Mouse (Mus musculus) gastrocnemius, adult 2 months (tissue): ENCODE data around the gene Itgb4. TPM values are rescaled to one million over a fixed set of nuclear protein-coding genes. Genes with fewer than 3 reads are reported as not detected.
A peak's percentile ranks its signal among the peaks of the same experiment; 100 is the strongest.
"Not testable (repeated sequence)": the region's sequence is repeated elsewhere in the genome, so short reads cannot be mapped to it uniquely, and the experiment has no call there.

Source experiments
- DNase-seq: peaks from one replicate; pipeline ENCODE4 v3.0.0; 2022
- H3K27ac ChIP-seq: fragments of 200-600 bp; 2 replicates; pipeline ENCODE4 v1.8.1; 2022; ENCODE audit warnings: mild to moderate bottlenecking
- H3K4me3 ChIP-seq: fragments of 200-600 bp; 2 replicates; pipeline ENCODE4 v1.8.1; 2022; ENCODE audit warnings: mild to moderate bottlenecking, moderate library complexity
- CTCF ChIP-seq: fragments of 200-600 bp; IDR thresholded peaks from 2 replicates; pipeline ENCODE4 v1.8.1; 2022; ENCODE audit warnings: antibody characterized with exemption, mild to moderate bottlenecking, moderate library complexity
- intact Hi-C: fragments of 180-260 bp; cut with DNase I; formaldehyde crosslinking; loops from one replicate; pipeline ENCODE4 v1.15.1; 2025
- total RNA-seq, 2 experiments: library from RNA; stranded (reverse); gene quantifications; 2 replicates each; pipeline ENCODE4 v1.2.3; 2021

The Itgb4 gene
- total RNA-seq, 2 experiments from 2014 or later: 4.2 to 4.5 TPM

DNA sequence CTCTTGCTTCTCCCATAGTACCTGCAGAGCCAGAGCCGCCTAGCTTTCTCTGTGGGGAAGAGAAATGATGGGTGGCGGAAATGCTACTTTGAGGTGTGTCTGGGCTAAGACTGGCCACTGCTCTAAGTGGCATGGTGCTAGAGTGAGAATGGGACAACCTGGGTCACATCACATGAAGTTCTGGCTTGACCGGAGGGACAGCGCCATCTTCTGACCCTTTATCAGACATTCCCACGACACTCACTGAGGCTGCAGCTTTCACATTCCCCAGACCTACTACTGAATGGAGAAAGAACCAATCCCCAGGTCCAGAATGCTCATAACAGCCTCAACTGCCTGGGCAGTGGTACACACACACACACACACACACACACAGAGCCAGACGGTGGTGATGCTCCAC, 43.6 kb downstream of the Itgb4 start:
- Histone ChIP-seq H3K4me3 (no peak overlapping the region), H3K27ac (no peak overlapping the region)
- DNase-seq: no peak
- TF ChIP-seq CTCF: peak; percentile 65
- intact Hi-C loops: no loop called here

DNA sequence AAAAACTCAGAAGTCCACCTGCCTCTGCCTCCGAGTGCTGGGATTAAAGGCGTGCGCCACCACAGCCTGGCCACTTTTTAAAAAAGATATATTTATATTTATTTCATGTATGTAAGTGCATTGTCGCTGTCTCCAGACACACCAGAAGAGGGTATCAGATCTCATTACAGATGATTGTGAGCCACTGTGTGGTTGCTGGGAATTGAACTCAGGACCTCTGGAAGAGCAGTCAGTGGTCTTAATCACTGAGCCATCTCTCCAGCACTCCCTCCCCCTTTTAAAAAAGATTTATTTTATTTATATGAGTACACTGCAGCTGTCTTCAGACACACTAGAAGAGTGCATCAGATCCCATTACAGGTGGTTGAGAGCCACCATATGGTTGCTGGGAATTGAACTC, 44.4 kb downstream of the Itgb4 start:
- not testable (repeated sequence) for DNase-seq

GRCm38 (mm10) chr11:116019360-116019791, 44.9 kb downstream of the Itgb4 start:
- no peak for TF ChIP-seq CTCF
- no peak for DNase-seq
- Histone ChIP-seq H3K27ac (no peak overlapping the region), H3K4me3 (no peak overlapping the region)
- intact Hi-C loops: no loop called here

More for the DNA sequence above, 44.4 kb downstream of the Itgb4 start:
- H3K4me3 ChIP-seq, intact Hi-C loops, H3K27ac ChIP-seq: not testable (repeated sequence)

DNA sequence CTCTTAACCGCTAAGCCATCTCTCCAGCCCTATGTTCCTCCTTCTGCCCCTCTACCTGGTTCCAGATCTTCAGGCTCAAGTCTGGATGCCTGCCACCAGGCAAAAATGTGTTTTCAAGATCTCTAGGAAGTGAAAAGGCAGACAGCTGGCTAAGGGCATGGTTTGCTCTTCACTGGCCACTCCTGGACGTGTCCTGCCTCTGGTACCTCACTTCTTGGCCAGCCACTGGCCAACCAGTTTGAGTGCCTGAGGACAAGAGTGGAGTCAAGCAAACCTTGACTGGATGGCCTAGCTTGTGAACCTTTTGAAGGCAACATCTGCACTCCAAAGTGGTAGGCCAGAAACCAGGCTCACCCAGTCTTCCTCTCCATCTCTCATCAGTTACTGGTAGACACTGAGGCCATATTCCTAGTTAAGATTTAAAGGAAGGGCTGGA, 45.5 kb downstream of the Itgb4 start:
- Histone ChIP-seq H3K4me3 (no peak overlapping the region), H3K27ac (no peak overlapping the region)
- TF ChIP-seq CTCF: no peak
- intact Hi-C loops: loop anchor here (2.0 kb wide), 1 partner anchor 85 kb away; no protein-coding TSS in a partner anchor
- DNase-seq: no peak

GRCm38 (mm10) chr11:116020519-116020922, 46.0 kb downstream of the Itgb4 start:
- peak; percentile 22; the same call in 1 of the 2 replicates for TF ChIP-seq CTCF
- intact Hi-C loops: loop anchor here (2.0 kb wide), 1 partner anchor 86 kb away; no protein-coding TSS in a partner anchor
- DNase-seq: no peak

DNA sequence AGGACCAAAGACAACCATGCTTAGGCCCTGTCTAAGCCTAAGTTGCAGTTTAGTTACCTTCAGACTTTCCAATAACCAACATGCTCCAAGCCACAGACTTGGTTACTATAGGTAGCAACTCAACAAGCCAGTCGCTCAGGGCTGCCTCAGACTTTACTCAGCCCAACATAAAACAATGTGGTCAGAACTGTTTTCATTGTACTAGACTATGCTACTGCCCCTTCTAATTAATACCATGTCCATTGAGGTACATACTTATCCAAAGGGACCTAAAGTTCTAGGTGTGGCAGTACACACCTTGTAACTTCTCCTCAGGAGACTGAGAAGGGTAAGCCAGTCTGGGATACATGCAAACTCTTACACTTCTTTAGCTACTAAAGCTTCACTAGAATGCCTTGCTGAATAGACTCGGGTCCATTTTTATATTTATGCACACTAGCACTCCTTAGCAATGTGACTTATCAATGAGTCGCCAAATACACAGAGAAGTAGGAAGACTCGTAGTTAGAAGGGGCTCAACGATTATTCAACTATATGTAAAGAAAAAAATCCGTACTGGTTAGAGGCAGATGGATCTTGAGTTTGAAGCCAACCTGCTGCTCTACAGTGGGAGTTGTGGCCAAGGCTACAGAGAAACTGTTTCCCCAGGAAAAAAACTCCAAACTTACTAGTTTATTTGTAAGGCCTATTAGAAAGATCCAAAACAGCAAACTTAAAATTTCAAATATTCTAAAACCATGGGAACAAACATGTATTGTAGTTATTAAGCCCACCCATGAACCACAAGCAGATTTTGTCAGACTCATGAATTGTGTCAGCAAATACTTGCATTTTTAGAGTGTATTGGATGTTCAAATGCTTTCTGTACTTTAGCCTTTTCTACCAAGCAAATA, 47.1 kb downstream of the Itgb4 start:
- peak overlapping the region; percentile 93 for H3K4me3 ChIP-seq
- DNase-seq: no peak
- no peak for TF ChIP-seq CTCF
- H3K27ac ChIP-seq: no peak overlapping the region; the same call in 1 of the 2 replicates
- intact Hi-C loops: loop anchor here (2.0 kb wide), 1 partner anchor 87 kb away; no protein-coding TSS in a partner anchor

More at GRCm38 (mm10) chr11:116020519-116020922, 46.0 kb downstream of the Itgb4 start:
- Histone ChIP-seq H3K27ac (no peak overlapping the region), H3K4me3 (no peak overlapping the region)

- no peak for TF ChIP-seq CTCF
- Histone ChIP-seq H3K4me3 (peak overlapping the region; percentile 93), H3K27ac (no peak overlapping the region; the same call in 1 of the 2 replicates)
- intact Hi-C loops: no loop called here
- DNase-seq: no peak
These were observed 47.8 kb downstream of the Itgb4 start for GRCm38 (mm10) chr11:116022256-116022780.

DNA sequence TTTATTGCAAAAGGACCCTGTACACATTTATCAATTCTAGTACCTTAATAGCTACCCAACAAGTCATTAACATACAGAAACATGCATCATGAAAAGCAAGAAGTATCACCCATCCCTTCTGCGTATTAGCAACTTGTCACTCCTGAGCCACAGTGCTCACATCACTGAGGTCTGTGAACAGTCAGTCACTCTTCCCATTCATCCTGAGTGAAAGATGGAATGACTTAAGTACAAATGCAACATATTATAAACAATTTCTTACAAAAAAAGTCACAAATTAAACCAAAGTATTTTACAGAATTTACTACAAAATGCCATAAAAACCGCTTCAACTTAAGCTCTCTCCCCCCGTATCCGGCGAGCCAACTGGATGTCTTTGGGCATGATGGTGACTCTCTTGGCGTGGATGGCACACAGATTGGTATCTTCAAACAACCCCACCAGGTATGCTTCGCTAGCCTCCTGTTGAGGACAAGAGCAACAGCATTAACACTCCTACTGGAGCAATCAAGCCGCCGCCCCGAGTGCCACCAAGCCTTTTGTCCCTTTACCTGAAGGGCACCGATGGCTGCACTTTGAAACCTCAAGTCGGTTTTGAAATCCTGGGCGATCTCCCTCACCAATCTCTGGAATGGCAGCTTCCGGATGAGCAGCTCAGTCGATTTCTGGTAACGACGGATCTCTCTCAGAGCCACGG, 48.7 kb downstream of the Itgb4 start:
- intact Hi-C loops, DNase-seq: not testable (repeated sequence)
- Histone ChIP-seq H3K27ac (peak overlapping the region; percentile 100), H3K4me3 (peak overlapping the region; percentile 93)

DNA sequence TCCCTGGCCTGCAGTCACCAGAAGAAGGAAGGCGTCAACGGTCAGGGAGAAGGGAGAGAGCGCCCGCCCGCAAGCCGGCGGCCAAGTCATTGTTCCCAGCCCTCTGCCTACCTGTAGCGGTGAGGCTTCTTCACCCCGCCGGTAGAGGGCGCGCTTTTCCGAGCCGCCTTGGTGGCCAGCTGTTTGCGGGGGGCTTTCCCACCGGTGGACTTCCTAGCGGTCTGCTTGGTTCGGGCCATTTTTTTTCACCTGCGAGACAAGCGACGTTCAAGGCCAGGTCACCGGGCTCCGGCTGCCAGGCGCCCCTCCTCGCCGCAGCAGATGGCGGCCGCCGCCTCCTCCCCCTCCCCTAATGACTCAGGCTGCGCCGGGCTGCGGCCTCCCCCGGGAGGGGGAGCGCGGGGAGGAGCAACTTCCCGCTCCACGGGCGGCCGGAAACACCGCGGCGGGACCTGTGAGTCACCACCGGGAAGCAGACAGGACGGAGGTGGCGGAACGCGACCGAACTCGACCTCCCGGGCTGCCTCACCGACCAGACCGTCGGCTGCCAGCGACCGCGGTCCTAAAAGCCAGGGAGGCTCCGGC, 49.4 kb downstream of the Itgb4 start:
- peak; percentile 90 for DNase-seq
- intact Hi-C loops: no loop called here
- peak overlapping the region; percentile 93 for H3K4me3 ChIP-seq
- peak; percentile 92; the same call in 1 of the 2 replicates for TF ChIP-seq CTCF
- peak overlapping the region; percentile 100 for H3K27ac ChIP-seq

DNA sequence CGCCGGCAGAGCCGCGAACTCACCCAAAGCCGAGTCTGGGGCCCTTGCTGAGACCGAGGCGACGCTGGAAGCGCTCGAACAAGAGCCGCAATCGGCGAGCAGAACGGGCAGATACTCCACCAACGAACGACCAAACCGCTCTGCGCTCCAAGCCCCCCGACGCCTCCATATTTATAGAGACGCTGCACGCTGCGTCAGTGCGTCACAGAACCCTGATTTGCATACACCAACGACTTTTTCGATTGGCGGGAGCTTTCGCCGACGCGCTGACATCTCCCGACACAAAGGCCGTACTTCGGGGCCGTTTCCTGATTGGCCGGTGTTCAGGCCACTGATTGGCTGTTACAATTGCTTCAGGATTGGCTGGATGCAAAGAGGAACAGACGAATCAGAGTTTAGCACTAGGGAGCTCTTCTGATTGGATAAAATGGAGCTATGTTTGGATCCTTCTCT, 49.9 kb downstream of the Itgb4 start:
- DNase-seq: peak; percentile 96
- intact Hi-C loops: no loop called here
- no peak for TF ChIP-seq CTCF
- peak overlapping the region; percentile 100 for H3K27ac ChIP-seq
- H3K4me3 ChIP-seq: peak overlapping the region; percentile 93

- Histone ChIP-seq H3K4me3 (no peak overlapping the region), H3K27ac (peak overlapping the region; percentile 75)
- intact Hi-C loops: no loop called here
- no peak for TF ChIP-seq CTCF
- no peak for DNase-seq
These were observed 50.7 kb downstream of the Itgb4 start for GRCm38 (mm10) chr11:116025056-116025845.

DNA sequence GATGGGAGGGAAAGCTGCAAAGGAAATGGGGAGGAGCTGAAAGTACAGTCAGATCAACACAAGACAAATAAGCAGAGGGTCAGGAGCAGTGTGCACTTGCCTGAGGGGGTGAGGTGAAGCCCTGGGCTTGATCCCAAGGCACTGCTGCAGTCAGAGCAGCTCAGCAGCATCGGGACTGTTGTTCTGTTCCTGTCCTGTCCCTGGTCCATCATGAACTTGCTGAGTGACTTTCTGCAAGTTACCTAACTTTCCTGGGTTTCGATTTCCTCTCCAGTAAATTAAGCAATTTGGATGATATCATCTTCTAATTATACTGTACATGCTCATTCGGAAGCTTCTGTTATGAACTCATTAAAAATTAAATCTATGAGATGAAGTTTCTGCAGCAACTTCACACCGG, 53.2 kb downstream of the Itgb4 start, which contains the start of gene H3f3b:
Gene H3f3b (minus strand): TSS at position 207 of the 400 bp plus-strand sequence.
- DNase-seq: no peak
- Histone ChIP-seq H3K27ac (peak within 1 kb of the TSS; percentile 49), H3K4me3 (no peak within 1 kb of the TSS)
- intact Hi-C loops: no loop called here
- no peak for TF ChIP-seq CTCF
